Mouse (Mus musculus) macrophage (primary cell): Measurements from ENCODE around the gene Hist2h3b. TPM values are rescaled to one million over a fixed set of nuclear protein-coding genes. Genes with fewer than 3 reads are reported as not detected.
"Not testable (repeated sequence)": the region's sequence is repeated elsewhere in the genome, so short reads cannot be mapped to it uniquely, and the experiment has no call there.

Experiments used
- H3K27ac ChIP-seq: fragments of 350-480 bp; formaldehyde crosslinking; 2 replicates; pipeline ENCODE4 v1.9.0; 2021
- H3K36me3 ChIP-seq: fragments of 350-480 bp; formaldehyde crosslinking; 2 replicates; pipeline ENCODE4 v1.9.0; 2021; ENCODE audit errors: inconsistent target
- H3K4me3 ChIP-seq: fragments of 350-480 bp; formaldehyde crosslinking; 2 replicates; pipeline ENCODE4 v1.9.0; 2021; ENCODE audit errors: inconsistent target
- H3K79me2 ChIP-seq: fragments of 350-480 bp; formaldehyde crosslinking; 2 replicates; pipeline ENCODE4 v1.9.0; 2021; ENCODE audit errors: inconsistent target
- WGBS: methylation state at CpG from one replicate; pipeline ENCODE4 v1.1.7; 2026; ENCODE audit warnings: inconsistent platforms; ENCODE audit not compliant: missing documents; 5-methylcytosine and 5-hydroxymethylcytosine counted together
- polyA plus RNA-seq: library from polyadenylated mRNA; stranded (reverse); fragments of 250-400 nt; gene quantifications from 3 replicates; pipeline ENCODE4 v1.2.4, GENCODE M21; 2018; ENCODE audit warnings: inconsistent platforms

Hist2h3b gene
- polyA plus RNA-seq, 1 experiment from 2014 or later: not detected

- Histone ChIP-seq H3K36me3 (peaks cover 59% of the 10 kb centered on the region), H3K79me2 (peaks cover 47% of the 10 kb centered on the region), H3K27ac (no peak overlapping the region), H3K4me3 (no peak overlapping the region)
- 85% methylated on average over 3 of the region's 3 CpGs for WGBS
These were observed 20.7 kb downstream of the Hist2h3b start for GRCm38 (mm10) chr3:96289201-96289600.

- peaks cover 47% of the 10 kb centered on the region for H3K79me2 ChIP-seq
- 100% methylated on average over 1 of the region's 3 CpGs for WGBS
- not testable (repeated sequence) for H3K27ac ChIP-seq, H3K4me3 ChIP-seq
- peaks cover 44% of the 10 kb centered on the region for H3K36me3 ChIP-seq
These were observed 22.3 kb downstream of the Hist2h3b start for GRCm38 (mm10) chr3:96290727-96291126.

GRCm38 (mm10) chr3:96292641-96293040 is 24.2 kb downstream of the Hist2h3b start:
- WGBS: 69% methylated on average over 6 of the region's 6 CpGs
- Histone ChIP-seq H3K4me3 (peak overlapping the region; percentile 55), H3K27ac (peak overlapping the region; percentile 96), H3K79me2 (peaks cover 47% of the 10 kb centered on the region), H3K36me3 (peaks cover 27% of the 10 kb centered on the region)

GRCm38 (mm10) chr3:96293368-96293767 is 24.9 kb downstream of the Hist2h3b start:
- Histone ChIP-seq H3K79me2 (peaks cover 47% of the 10 kb centered on the region), H3K36me3 (peaks cover 20% of the 10 kb centered on the region), H3K27ac (peak overlapping the region; percentile 96), H3K4me3 (peak overlapping the region; percentile 55)
- WGBS: 18% methylated on average over 5 of the region's 5 CpGs

- Histone ChIP-seq H3K4me3 (peak within 1 kb of the TSS; percentile 55), H3K36me3 (peaks cover 16% of the 10 kb centered on the region), H3K79me2 (peaks cover 47% of the 10 kb centered on the region), H3K27ac (peak within 1 kb of the TSS; percentile 96)
- WGBS: 0% methylated on average over 4 of the region's 4 CpGs
These were observed 25.3 kb downstream of the Hist2h3b start, which contains the start of gene Fcgr1 for GRCm38 (mm10) chr3:96293787-96294186. Fcgr1 (minus strand) TSS chr3:96293969.

- no peak overlapping the region for H3K4me3 ChIP-seq
- H3K79me2 ChIP-seq: peaks cover 3% of the 10 kb centered on the region; the same call in 1 of the 2 replicates
- 94% methylated on average over 4 of the region's 4 CpGs for WGBS
- H3K36me3 ChIP-seq: no peaks in the 10 kb centered on the region
- no peak overlapping the region for H3K27ac ChIP-seq
These were observed 29.9 kb downstream of the Hist2h3b start for GRCm38 (mm10) chr3:96298360-96298759.

GRCm38 (mm10) chr3:96299562-96299961 is 31.1 kb downstream of the Hist2h3b start:
- Histone ChIP-seq H3K36me3 (no peaks in the 10 kb centered on the region), H3K79me2 (no peaks in the 10 kb centered on the region), H3K27ac (peak overlapping the region; percentile 97), H3K4me3 (no peak overlapping the region)
- 94% methylated on average over 2 of the region's 2 CpGs for WGBS

- Histone ChIP-seq H3K27ac (peak overlapping the region; percentile 97), H3K4me3 (peak overlapping the region; percentile 30), H3K79me2 (no peaks in the 10 kb centered on the region), H3K36me3 (no peaks in the 10 kb centered on the region)
- 11% methylated on average over 26 of the region's 26 CpGs for WGBS
These were observed 32.5 kb downstream of the Hist2h3b start for GRCm38 (mm10) chr3:96300706-96301529.

- H3K4me3 ChIP-seq: no peak overlapping the region
- no peaks in the 10 kb centered on the region for H3K79me2 ChIP-seq
- H3K27ac ChIP-seq: peak overlapping the region; percentile 97
- 92% methylated on average over 5 of the region's 5 CpGs for WGBS
- no peaks in the 10 kb centered on the region for H3K36me3 ChIP-seq
These were observed 33.6 kb downstream of the Hist2h3b start for GRCm38 (mm10) chr3:96302076-96302475.

- WGBS: 36% methylated on average over 9 of the region's 9 CpGs
- Histone ChIP-seq H3K36me3 (no peaks in the 10 kb centered on the region), H3K4me3 (no peak overlapping the region), H3K27ac (no peak overlapping the region), H3K79me2 (no peaks in the 10 kb centered on the region)
These were observed 38.1 kb downstream of the Hist2h3b start for GRCm38 (mm10) chr3:96306506-96306905.

- no peak overlapping the region for H3K4me3 ChIP-seq
- H3K79me2 ChIP-seq: no peaks in the 10 kb centered on the region
- H3K36me3 ChIP-seq: no peaks in the 10 kb centered on the region
- H3K27ac ChIP-seq: no peak overlapping the region
- 58% methylated on average over 3 of the region's 3 CpGs for WGBS
These were observed 41.0 kb downstream of the Hist2h3b start for GRCm38 (mm10) chr3:96309441-96309840.

GRCm38 (mm10) chr3:96312341-96313098 is 44.1 kb downstream of the Hist2h3b start:
- Histone ChIP-seq H3K36me3 (no peaks in the 10 kb centered on the region), H3K27ac (no peak overlapping the region), H3K79me2 (no peaks in the 10 kb centered on the region), H3K4me3 (no peak overlapping the region)
- 72% methylated on average over 8 of the region's 8 CpGs for WGBS
